Mouse (Mus musculus) CH12.LX (cell line): Measurements from ENCODE around the gene Cgref1. TPM values are rescaled to one million over a fixed set of nuclear protein-coding genes. Genes with fewer than 3 reads are reported as not detected.

Source experiments
- DNase-seq: peaks from one replicate; pipeline ENCODE4 v3.0.0-alpha.2; 2013; ENCODE audit errors: extremely low read depth
- H3K27ac ChIP-seq: 2 replicates; pipeline ENCODE4 v1.5.1; 2012; ENCODE audit warnings: low read depth, mild to moderate bottlenecking, control low read depth, moderate library complexity; ENCODE audit not compliant: insufficient read depth
- H3K27me3 ChIP-seq: replicated peaks from 2 replicates; pipeline ENCODE3; 2012; ENCODE audit warnings: inconsistent platforms
- H3K36me3 ChIP-seq, 2 experiments: replicated peaks in 1 of 2; 2 replicates each; pipeline versions ENCODE3 to v1.6.1; 2012; ENCODE audit warnings: inconsistent platforms in 1 of 2, low read length in 1 of 2, mild to moderate bottlenecking in 1 of 2, mixed read lengths in 1 of 2, moderate library complexity in 1 of 2; ENCODE audit not compliant: control insufficient read depth in 1 of 2, insufficient read depth in 1 of 2
- H3K4me1 ChIP-seq, 2 experiments: 2 replicates each; pipeline ENCODE4 v1.6.1; 2012; ENCODE audit warnings: inconsistent platforms in 1 of 2, moderate library complexity in 1 of 2; ENCODE audit not compliant: insufficient read depth in 2 of 2, control insufficient read depth in 1 of 2
- H3K4me2 ChIP-seq: 2 replicates; pipeline ENCODE4 v1.6.1; 2012; ENCODE audit warnings: low read depth, mild to moderate bottlenecking, control low read depth; ENCODE audit not compliant: poor library complexity, insufficient read depth, severe bottlenecking
- H3K4me3 ChIP-seq, 3 experiments: fragments of 150-350 bp in 1 of 3; sonication (generic) in 1 of 3; replicated peaks in 1 of 3; 2 replicates each; pipeline versions ENCODE3 to v1.5.1; 2011 to 2012; ENCODE audit warnings: low read depth in 2 of 3, low read length in 2 of 3, mild to moderate bottlenecking in 2 of 3, moderate library complexity in 2 of 3, control low read depth in 1 of 3, improper control_type of control experiment in 1 of 3, inconsistent platforms in 1 of 3, mixed read lengths in 1 of 3; ENCODE audit not compliant: poor library complexity in 1 of 3
- H3K79me2 ChIP-seq: replicated peaks from 2 replicates; pipeline ENCODE4 v1.6.1; 2012; ENCODE audit warnings: mild to moderate bottlenecking, moderate library complexity; ENCODE audit not compliant: control insufficient read depth, poor library complexity, insufficient read depth, severe bottlenecking; ENCODE audit errors: extremely low read depth
- H3K9ac ChIP-seq: 2 replicates; pipeline ENCODE4 v1.6.1; 2012; ENCODE audit warnings: low read depth, mild to moderate bottlenecking, control low read depth, moderate library complexity; ENCODE audit not compliant: insufficient read depth
- H3K9me3 ChIP-seq: replicated peaks from 2 replicates; pipeline ENCODE3; 2012; ENCODE audit warnings: low read length, inconsistent platforms, mixed read lengths
- BHLHE40 ChIP-seq: IDR thresholded peaks from 2 replicates; pipeline ENCODE4 v1.6.1; 2011; ENCODE audit warnings: mild to moderate bottlenecking, low read depth, low read length, improper control_type of control experiment
- CHD1 ChIP-seq: IDR thresholded peaks from 2 replicates; pipeline ENCODE4 v1.6.1; 2012; ENCODE audit warnings: low read depth, low read length, improper control_type of control experiment, inconsistent platforms
- CHD2 ChIP-seq: IDR thresholded peaks from 2 replicates; pipeline ENCODE4 v1.6.1; 2011; ENCODE audit warnings: low read length, improper control_type of control experiment
- CTCF ChIP-seq, 2 experiments: IDR thresholded peaks in 1 of 2; conservative IDR thresholded peaks in 1 of 2; 2 replicates each; pipeline ENCODE4 v1.5.1; 2011 to 2012; ENCODE audit warnings: low read depth in 2 of 2, low read length in 2 of 2, improper control_type of control experiment in 1 of 2, inconsistent platforms in 1 of 2, mild to moderate bottlenecking in 1 of 2, moderate library complexity in 1 of 2
- E2F4 ChIP-seq: IDR thresholded peaks from 2 replicates; pipeline ENCODE4 v1.6.1; 2011; ENCODE audit warnings: low read depth, low read length, improper control_type of control experiment; ENCODE audit not compliant: insufficient replicate concordance
- ELF1 ChIP-seq: IDR thresholded peaks from 2 replicates; pipeline ENCODE4 v1.6.1; 2014; ENCODE audit warnings: low read depth, mild to moderate bottlenecking, inconsistent platforms, low read length, improper control_type of control experiment
- EP300 ChIP-seq: IDR thresholded peaks from 2 replicates; pipeline ENCODE4 v1.6.1; 2011; ENCODE audit warnings: low read length, improper control_type of control experiment
- ETS1 ChIP-seq: conservative IDR thresholded peaks from 2 replicates; pipeline ENCODE4 v1.6.1; 2012; ENCODE audit warnings: low read depth, mild to moderate bottlenecking, inconsistent platforms, low read length, improper control_type of control experiment, moderate library complexity
- GABPA ChIP-seq: IDR thresholded peaks from 2 replicates; pipeline ENCODE4 v1.6.1; 2012; ENCODE audit warnings: low read depth, low read length, improper control_type of control experiment, inconsistent platforms; ENCODE audit not compliant: insufficient replicate concordance
- HCFC1 ChIP-seq: IDR thresholded peaks from 2 replicates; pipeline ENCODE4 v1.6.1; 2012; ENCODE audit warnings: low read depth, mild to moderate bottlenecking, inconsistent platforms, low read length, improper control_type of control experiment
- IRF4 ChIP-seq: IDR thresholded peaks from 2 replicates; pipeline ENCODE4 v1.6.1; 2014; ENCODE audit warnings: low read depth, mild to moderate bottlenecking, inconsistent platforms, low read length, improper control_type of control experiment
- JUN ChIP-seq: IDR thresholded peaks from 2 replicates; pipeline ENCODE4 v1.6.1; 2011; ENCODE audit warnings: low read depth, mild to moderate bottlenecking, low read length, improper control_type of control experiment, moderate library complexity; ENCODE audit not compliant: insufficient read depth
- JUND ChIP-seq: conservative IDR thresholded peaks from 2 replicates; pipeline ENCODE4 v1.6.1; 2011; ENCODE audit warnings: low read depth, low read length, improper control_type of control experiment
- KAT2A ChIP-seq: IDR thresholded peaks from 2 replicates; pipeline ENCODE4 v1.6.1; 2012; ENCODE audit warnings: low read length, improper control_type of control experiment, inconsistent platforms; ENCODE audit not compliant: insufficient replicate concordance
- MAFK ChIP-seq: IDR thresholded peaks from 2 replicates; pipeline ENCODE4 v1.6.1; 2011; ENCODE audit warnings: low read length, improper control_type of control experiment; ENCODE audit not compliant: insufficient replicate concordance
- MAX ChIP-seq: IDR thresholded peaks from 2 replicates; pipeline ENCODE4 v1.6.1; 2011; ENCODE audit warnings: low read length, improper control_type of control experiment
- MAZ ChIP-seq: IDR thresholded peaks from 2 replicates; pipeline ENCODE4 v1.6.1; 2012; ENCODE audit warnings: low read depth, mild to moderate bottlenecking, inconsistent platforms, low read length, improper control_type of control experiment, moderate library complexity
- MEF2A ChIP-seq: IDR thresholded peaks from 2 replicates; pipeline ENCODE4 v1.6.1; 2014; ENCODE audit warnings: low read depth, mild to moderate bottlenecking, inconsistent platforms, low read length, improper control_type of control experiment, borderline replicate concordance
- MXI1 ChIP-seq: IDR thresholded peaks from 2 replicates; pipeline ENCODE4 v1.6.1; 2011; ENCODE audit warnings: mild to moderate bottlenecking, low read depth, low read length, improper control_type of control experiment
- MYC ChIP-seq: IDR thresholded peaks from 2 replicates; pipeline ENCODE4 v1.6.1; 2011; ENCODE audit warnings: low read depth, mild to moderate bottlenecking, improper control_type of control experiment, low read length
- NELFE ChIP-seq: IDR thresholded peaks from 2 replicates; pipeline ENCODE4 v1.6.1; 2011; ENCODE audit warnings: low read depth, low read length, improper control_type of control experiment
- NRF1 ChIP-seq: IDR thresholded peaks from 2 replicates; pipeline ENCODE4 v1.6.1; 2014; ENCODE audit warnings: low read depth, mild to moderate bottlenecking, inconsistent platforms, low read length, improper control_type of control experiment, moderate library complexity
- PAX5 ChIP-seq: IDR thresholded peaks from 2 replicates; pipeline ENCODE4 v1.6.1; 2012; ENCODE audit warnings: low read length, inconsistent platforms, mixed read lengths
- POLR2A ChIP-seq: IDR thresholded peaks from 2 replicates; pipeline ENCODE4 v1.6.1; 2011; ENCODE audit warnings: low read depth, mild to moderate bottlenecking, improper control_type of control experiment, low read length
- POLR2AphosphoS2 ChIP-seq: IDR thresholded peaks from 2 replicates; pipeline ENCODE4 v1.6.1; 2011; ENCODE audit warnings: low read depth, low read length, improper control_type of control experiment
- RAD21 ChIP-seq: IDR thresholded peaks from 2 replicates; pipeline ENCODE4 v1.6.1; 2011; ENCODE audit warnings: low read depth, mild to moderate bottlenecking, low read length, improper control_type of control experiment, moderate library complexity
- RCOR1 ChIP-seq: conservative IDR thresholded peaks from 2 replicates; pipeline ENCODE4 v1.6.1; 2012; ENCODE audit warnings: low read depth, mild to moderate bottlenecking, inconsistent platforms, low read length, improper control_type of control experiment
- SIN3A ChIP-seq: IDR thresholded peaks from 2 replicates; pipeline ENCODE4 v1.6.1; 2012; ENCODE audit warnings: low read length, improper control_type of control experiment, inconsistent platforms
- SMC3 ChIP-seq: IDR thresholded peaks from 2 replicates; pipeline ENCODE4 v1.6.1; 2011; ENCODE audit warnings: low read depth, low read length, improper control_type of control experiment
- TBP ChIP-seq: conservative IDR thresholded peaks from 2 replicates; pipeline ENCODE4 v1.6.1; 2011; ENCODE audit warnings: low read depth, low read length, improper control_type of control experiment
- TCF12 ChIP-seq: IDR thresholded peaks from 2 replicates; pipeline ENCODE4 v1.6.1; 2014; ENCODE audit warnings: low read depth, mild to moderate bottlenecking, inconsistent platforms, low read length, improper control_type of control experiment
- UBTF ChIP-seq: IDR thresholded peaks from 2 replicates; pipeline ENCODE4 v1.6.1; 2012; ENCODE audit warnings: low read depth, mild to moderate bottlenecking, inconsistent platforms, low read length, improper control_type of control experiment, moderate library complexity
- USF1 ChIP-seq: IDR thresholded peaks from 2 replicates; pipeline ENCODE4 v1.6.1; 2014; ENCODE audit warnings: low read depth, mild to moderate bottlenecking, inconsistent platforms, low read length, improper control_type of control experiment
- USF2 ChIP-seq: conservative IDR thresholded peaks from 2 replicates; pipeline ENCODE4 v1.6.1; 2011; ENCODE audit warnings: low read depth, low read length, improper control_type of control experiment
- ZC3H11A ChIP-seq: IDR thresholded peaks from 2 replicates; pipeline ENCODE4 v1.6.1; 2012; ENCODE audit warnings: low read depth, mild to moderate bottlenecking, inconsistent platforms, low read length, improper control_type of control experiment
- ZKSCAN1 ChIP-seq: IDR thresholded peaks from 2 replicates; pipeline ENCODE4 v1.6.1; 2012; ENCODE audit warnings: low read depth, inconsistent platforms, low read length, improper control_type of control experiment, borderline replicate concordance
- ZMIZ1 ChIP-seq: IDR thresholded peaks from 2 replicates; pipeline ENCODE4 v1.6.1; 2012; ENCODE audit warnings: low read depth, mild to moderate bottlenecking, inconsistent platforms, low read length, improper control_type of control experiment
- ZNF384 ChIP-seq: IDR thresholded peaks from 2 replicates; pipeline ENCODE4 v1.6.1; 2012; ENCODE audit warnings: low read depth, low read length, improper control_type of control experiment, inconsistent platforms
- dilution Hi-C: fragments of 300-500 bp; cut with MboI; formaldehyde crosslinking; loops from 2 replicates; pipeline ENCODE4 v1.14.3; 2020; ENCODE audit warnings: low sequenced_read_pairs; ENCODE audit not compliant: extremely low pct_unique_long_range_greater_than_20kb, extremely low pct_ligation_motif_present
- in situ Hi-C: fragments of 300-500 bp; cut with MboI; formaldehyde crosslinking; loops from 3 replicates; pipeline ENCODE4 v1.14.3; 2019; ENCODE audit warnings: low sequenced_read_pairs, low pct_ligation_motif_present, low pct_unique_long_range_greater_than_20kb, mixed read lengths
- polyA plus RNA-seq: library from polyadenylated mRNA; unstranded; fragments of >175 nt; gene quantifications from 2 replicates; pipeline ENCODE4 v1.2.1, GENCODE M21; 2012; ENCODE audit warnings: low read depth; ENCODE audit not compliant: insufficient read length
- total RNA-seq, 2 experiments: library from RNA; depleted of rRNA; stranded (reverse); fragments of 300-350 nt in 1 of 2; fragments of >200 nt in 1 of 2; gene quantifications; 2 replicates each; pipeline ENCODE4 v1.2.3; 2012 to 2014

Gene Cgref1
- total and polyA plus RNA-seq, 3 experiments, result not detected

DNA sequence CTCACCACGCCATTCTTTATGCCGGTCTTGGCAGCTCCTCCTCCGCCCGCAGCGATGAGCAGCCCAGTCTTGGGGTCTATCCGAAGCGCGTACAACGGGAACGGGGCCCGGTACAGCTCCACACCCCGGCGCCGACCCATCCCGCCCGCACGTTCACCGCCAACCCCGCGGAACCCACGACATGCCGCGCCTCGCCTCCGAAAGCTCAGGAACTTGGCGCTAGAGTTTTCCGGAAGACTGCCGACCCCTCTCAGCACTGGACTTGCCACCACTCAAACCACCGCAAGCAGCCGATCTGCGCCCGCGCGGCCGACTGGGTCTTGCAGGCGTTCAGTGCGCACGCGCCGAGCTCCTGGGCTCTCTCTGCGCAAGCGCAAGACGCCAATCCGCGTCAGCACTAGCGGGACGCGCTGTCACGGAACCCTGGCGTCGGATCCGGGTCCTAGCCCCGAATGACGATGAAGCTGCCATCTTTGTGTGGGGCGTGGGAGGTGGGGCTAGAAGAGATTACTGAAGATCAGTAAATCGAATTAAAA lies 14.6 kb upstream of the Cgref1 start, which contains the start of gene Preb:
Gene Preb, minus strand, starts transcription at position 396 of the 536 bp plus-strand sequence.
- peak within 1 kb of the TSS; percentile 96 for H3K9ac ChIP-seq
- TF ChIP-seq ZKSCAN1 (no peak), SIN3A (peak; percentile 87), PAX5 (no peak), NRF1 (peak; percentile 99), CHD1 (no peak), USF2 (no peak), RAD21 (no peak), ZC3H11A (no peak), SMC3 (no peak), BHLHE40 (0 out of 2 replicates have a peak, but pooled peaks have one; percentile 20), KAT2A (peak; percentile 89; the same call in 1 of the 2 replicates), CTCF (conservative IDR thresholded peaks at IDR 0.05 in 1 of 2, IDR thresholded peaks at IDR 0.05 in 1 of 2; ENCODE audit: low read depth in 2 of 2, low read length in 2 of 2) (no peak), RCOR1 (no peak; the same call in 1 of the 2 replicates), E2F4 (no peak), POLR2AphosphoS2 (peak; percentile 80; the same call in 1 of the 2 replicates), TBP (no peak; the same call in 1 of the 2 replicates), CHD2 (0 out of 2 replicates have a peak, but pooled peaks have one; percentile 43), MYC (peak; percentile 37; the same call in 1 of the 2 replicates), ZNF384 (no peak), MEF2A (0 out of 2 replicates have a peak, but pooled peaks have one; percentile 60), UBTF (no peak), ELF1 (peak; percentile 87), MAFK (0 out of 2 replicates have a peak, but pooled peaks have one; percentile 63), ETS1 (no peak), POLR2A (peak; percentile 96), HCFC1 (peak; percentile 89), JUN (peak; percentile 29; the same call in 1 of the 2 replicates), MAZ (peak; percentile 42; the same call in 1 of the 2 replicates), ZMIZ1 (peak; percentile 81), USF1 (no peak), GABPA (no peak), EP300 (no peak), IRF4 (0 out of 2 replicates have a peak, but pooled peaks have one; percentile 50), JUND (no peak), TCF12 (peak; percentile 82), NELFE (peak; percentile 96), MAX (0 out of 2 replicates have a peak, but pooled peaks have one; percentile 58), MXI1 (0 out of 2 replicates have a peak, but pooled peaks have one; percentile 40)
- TF ChIP-seq, all 38 proteins: peak for 20
- peaks cover 10% of the 10 kb centered on the region for H3K9me3 ChIP-seq
- H3K79me2 ChIP-seq, result peaks cover 18% of the 10 kb centered on the region
- H3K36me3 ChIP-seq, result peaks cover 26 to 31% of the 10 kb centered on the region in 2 experiments
- H3K4me3 ChIP-seq, result peak within 1 kb of the TSS; percentile 97 to 98 (median 98)
- peak within 1 kb of the TSS; percentile 34; the same call in 1 of the 2 replicates for H3K27ac ChIP-seq
- H3K4me1 ChIP-seq, result peaks cover 14 to 35% of the 10 kb centered on the region in 2 experiments
- dilution Hi-C loops, result no loop called here
- peak; percentile 98 for DNase-seq
- in situ Hi-C loops, result no loop called here
- H3K4me2 ChIP-seq, result peak within 1 kb of the TSS; percentile 42
- H3K27me3 ChIP-seq, result peaks cover 2% of the 10 kb centered on the region
